Mouse (Mus musculus) intestine, postnatal 0 days (tissue): ENCODE measurements around the gene Smg6. TPM values are rescaled to one million over a fixed set of nuclear protein-coding genes. Genes with fewer than 3 reads are reported as not detected.

ENCODE experiments used
- ATAC-seq: fragments of 200-750 bp; cut with Nextera tagmentation; 2 replicates; pipeline ENCODE4 v1.8.0; 2017; ENCODE audit warnings: mild to moderate bottlenecking, moderate TSS enrichment, moderate library complexity
- H3K27ac ChIP-seq: fragments of 300-500 bp; sonication (generic); 2 replicates; pipeline ENCODE4 v1.5.1; 2014; ENCODE audit warnings: mild to moderate bottlenecking, low read depth, low read length, moderate library complexity
- H3K27me3 ChIP-seq: fragments of 300-500 bp; sonication (generic); replicated peaks from 2 replicates; pipeline ENCODE4 v1.6.1; 2014; ENCODE audit warnings: low read length, mixed read lengths; ENCODE audit not compliant: control insufficient read depth, insufficient read depth
- H3K36me3 ChIP-seq: fragments of 300-500 bp; sonication (generic); 2 replicates; pipeline ENCODE4 v1.6.1; 2014; ENCODE audit warnings: mild to moderate bottlenecking, moderate library complexity; ENCODE audit not compliant: control insufficient read depth, insufficient read depth
- H3K4me1 ChIP-seq: fragments of 300-500 bp; sonication (generic); replicated peaks from 2 replicates; pipeline ENCODE4 v1.6.1; 2014; ENCODE audit warnings: antibody characterized with exemption, low read length, mixed read lengths; ENCODE audit not compliant: control insufficient read depth, insufficient read depth
- H3K4me2 ChIP-seq: fragments of 300-500 bp; sonication (generic); replicated peaks from 2 replicates; pipeline ENCODE4 v1.6.1; 2014; ENCODE audit warnings: low read depth, mild to moderate bottlenecking, moderate library complexity
- H3K4me3 ChIP-seq: fragments of 300-500 bp; sonication (generic); 2 replicates; pipeline ENCODE4 v1.5.1; 2014; ENCODE audit warnings: low read depth, low read length
- H3K9ac ChIP-seq: fragments of 300-500 bp; sonication (generic); 2 replicates; pipeline ENCODE4 v1.6.1; 2014; ENCODE audit warnings: mild to moderate bottlenecking, low read depth, low read length
- H3K9me3 ChIP-seq: fragments of 300-500 bp; sonication (generic); 2 replicates; pipeline ENCODE4 v1.6.1; 2016; ENCODE audit warnings: mixed run types; ENCODE audit not compliant: control insufficient read depth
- CTCF ChIP-seq: sonication (generic); IDR thresholded peaks from 2 replicates; pipeline ENCODE4 v1.5.1; 2016; ENCODE audit warnings: low read depth, mild to moderate bottlenecking, control low read depth, antibody characterized with exemption, moderate library complexity
- WGBS: fragments of 180-500 bp; shearing (Covaris S2); extraction: QIAGEN DNeasy Blood & Tissue Kit; methylation state at CpG from one replicate; pipeline ENCODE4 v1.1.7; 2014; 5-methylcytosine and 5-hydroxymethylcytosine counted together
- polyA plus RNA-seq: library from polyadenylated mRNA; unstranded; fragments of >200 nt; fragmentation: Nextera tagmentation; extraction: Ambion mirVana; gene quantifications from 2 replicates; pipeline ENCODE4 v1.2.1, GENCODE M21; 2015

The Smg6 gene
- polyA plus RNA-seq, 1 experiment from 2014 or later: 6.5 TPM

DNA sequence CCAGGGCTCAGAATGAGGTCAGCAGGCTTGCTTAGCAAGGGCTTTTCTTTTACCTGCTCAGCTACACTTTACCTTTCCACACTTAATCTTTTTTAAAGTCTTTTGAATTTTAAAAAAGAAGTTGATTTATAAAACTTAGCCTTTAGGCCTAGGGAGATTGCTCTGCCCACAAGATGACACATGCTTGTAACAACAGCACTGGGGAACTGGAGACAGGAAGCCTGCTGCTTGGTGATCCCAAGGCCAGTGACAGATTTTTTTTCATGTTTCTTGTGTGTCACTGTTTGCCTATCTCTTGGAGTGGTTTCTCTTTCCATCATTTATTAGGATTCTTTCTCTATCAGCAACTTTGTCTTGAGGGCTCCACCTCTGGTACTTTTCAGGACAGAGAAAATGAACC is 183.3 kb downstream of the Smg6 start:
- Histone ChIP-seq H3K4me1 (no peaks in the 10 kb centered on the region), H3K27ac (no peak overlapping the region), H3K9ac (no peak overlapping the region), H3K9me3 (no peaks in the 10 kb centered on the region), H3K27me3 (no peaks in the 10 kb centered on the region), H3K36me3 (no peaks in the 10 kb centered on the region), H3K4me2 (no peak overlapping the region), H3K4me3 (no peak overlapping the region)
- ATAC-seq: no peak
- no peak for TF ChIP-seq CTCF

DNA sequence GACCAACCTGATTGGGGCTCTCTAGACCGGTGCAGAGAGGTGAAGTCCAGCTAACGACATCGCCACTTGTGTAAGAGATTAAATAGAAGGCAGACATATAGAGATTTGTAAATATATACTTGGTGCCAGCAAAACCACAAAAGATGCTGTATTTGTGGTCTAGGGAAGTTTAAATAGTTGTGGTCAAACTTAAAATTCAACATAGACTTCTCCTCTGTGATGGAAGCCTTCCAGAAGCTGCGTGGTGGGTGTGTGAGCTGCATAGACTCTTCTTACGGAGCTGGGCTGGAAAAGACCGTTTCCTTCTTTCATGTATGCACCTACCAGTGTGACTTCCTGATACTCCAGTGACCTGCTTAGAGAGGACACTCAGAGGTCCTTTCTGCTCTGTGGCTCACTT is 190.8 kb downstream of the Smg6 start:
- H3K9ac ChIP-seq: no peak overlapping the region
- no peaks in the 10 kb centered on the region for H3K4me1 ChIP-seq
- H3K9me3 ChIP-seq: no peaks in the 10 kb centered on the region
- no peak for TF ChIP-seq CTCF
- H3K4me2 ChIP-seq: no peak overlapping the region
- WGBS: 75% methylated on average over 6 of the region's 6 CpGs
- H3K4me3 ChIP-seq: no peak overlapping the region
- no peak for ATAC-seq
- H3K27ac ChIP-seq: no peak overlapping the region
- no peaks in the 10 kb centered on the region for H3K27me3 ChIP-seq
- no peaks in the 10 kb centered on the region for H3K36me3 ChIP-seq

DNA sequence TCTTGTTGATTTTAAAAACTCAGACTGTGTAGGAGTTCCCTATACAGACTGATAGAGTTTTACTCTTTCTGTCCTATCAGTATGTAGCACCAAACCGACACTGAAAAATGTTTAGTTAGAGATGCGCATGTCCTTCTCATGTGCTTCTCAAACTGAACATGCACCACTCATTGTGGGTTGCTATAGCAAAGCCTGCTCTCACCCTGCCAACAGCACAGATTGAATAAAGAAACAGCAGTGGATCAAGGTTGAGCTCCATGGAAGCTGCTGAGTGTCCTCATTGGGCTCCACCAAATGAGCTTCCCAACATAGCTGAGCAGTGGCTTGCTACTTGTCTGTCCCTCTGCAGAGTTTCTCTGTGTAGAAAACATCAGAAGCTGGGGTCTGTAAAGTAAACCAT is 192.5 kb downstream of the Smg6 start:
- 72% methylated on average over 2 of the region's 2 CpGs for WGBS
- no peaks in the 10 kb centered on the region for H3K9me3 ChIP-seq
- H3K36me3 ChIP-seq: no peaks in the 10 kb centered on the region
- H3K9ac ChIP-seq: no peak overlapping the region
- H3K27me3 ChIP-seq: no peaks in the 10 kb centered on the region
- no peak overlapping the region for H3K4me3 ChIP-seq
- H3K27ac ChIP-seq: no peak overlapping the region
- no peaks in the 10 kb centered on the region for H3K4me1 ChIP-seq
- no peak for TF ChIP-seq CTCF
- ATAC-seq: no peak
- no peak overlapping the region for H3K4me2 ChIP-seq

DNA sequence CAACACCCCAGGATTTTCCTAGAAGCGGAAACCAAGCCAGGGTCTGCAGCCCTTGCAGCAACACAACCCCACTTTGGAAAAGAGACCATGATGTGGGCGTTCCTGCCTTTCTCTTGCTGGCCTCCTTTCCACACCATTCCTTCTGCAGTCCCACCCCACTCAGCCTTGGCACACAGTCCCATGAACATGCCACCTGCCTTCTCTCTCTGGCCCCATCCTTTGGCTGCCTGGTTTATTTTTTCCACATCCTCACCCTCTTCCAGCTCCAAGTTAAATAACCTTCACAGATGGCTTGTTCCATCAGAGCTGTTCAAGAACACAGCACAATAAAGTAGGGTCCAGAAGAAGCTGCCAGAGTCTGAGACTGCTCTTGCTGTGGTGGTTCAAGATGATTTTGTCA is 193.7 kb downstream of the Smg6 start:
- 86% methylated on average over 2 of the region's 2 CpGs for WGBS
- no peak for TF ChIP-seq CTCF
- Histone ChIP-seq H3K27me3 (no peaks in the 10 kb centered on the region), H3K9me3 (no peaks in the 10 kb centered on the region), H3K36me3 (no peaks in the 10 kb centered on the region), H3K4me1 (no peaks in the 10 kb centered on the region), H3K9ac (no peak overlapping the region), H3K4me3 (no peak overlapping the region), H3K4me2 (no peak overlapping the region), H3K27ac (no peak overlapping the region)
- no peak for ATAC-seq

DNA sequence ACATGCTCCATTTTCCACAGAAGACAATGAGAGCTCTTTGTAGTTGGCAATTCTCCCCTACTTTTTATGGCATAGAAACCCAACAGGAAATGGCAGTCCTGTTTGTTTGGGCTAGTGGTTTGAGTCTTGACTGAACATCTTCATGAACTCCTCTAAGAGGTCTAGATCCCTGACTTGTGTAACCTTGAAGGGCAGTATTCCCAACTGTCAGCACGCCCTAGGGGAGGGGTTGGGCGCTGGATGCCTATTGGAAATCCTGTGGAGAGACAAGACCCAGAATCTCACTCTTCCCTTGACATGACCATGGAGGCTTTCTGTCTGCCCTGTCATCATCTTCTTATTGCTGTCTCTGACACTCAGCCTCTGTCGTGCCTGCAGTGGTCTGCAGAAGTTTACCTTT is 194.2 kb downstream of the Smg6 start:
- Histone ChIP-seq H3K4me3 (no peak overlapping the region), H3K9ac (no peak overlapping the region), H3K9me3 (no peaks in the 10 kb centered on the region), H3K4me2 (no peak overlapping the region), H3K27ac (no peak overlapping the region), H3K27me3 (no peaks in the 10 kb centered on the region), H3K4me1 (no peaks in the 10 kb centered on the region), H3K36me3 (no peaks in the 10 kb centered on the region)
- WGBS: 83% methylated on average over 3 of the region's 3 CpGs
- no peak for TF ChIP-seq CTCF
- ATAC-seq: no peak

DNA sequence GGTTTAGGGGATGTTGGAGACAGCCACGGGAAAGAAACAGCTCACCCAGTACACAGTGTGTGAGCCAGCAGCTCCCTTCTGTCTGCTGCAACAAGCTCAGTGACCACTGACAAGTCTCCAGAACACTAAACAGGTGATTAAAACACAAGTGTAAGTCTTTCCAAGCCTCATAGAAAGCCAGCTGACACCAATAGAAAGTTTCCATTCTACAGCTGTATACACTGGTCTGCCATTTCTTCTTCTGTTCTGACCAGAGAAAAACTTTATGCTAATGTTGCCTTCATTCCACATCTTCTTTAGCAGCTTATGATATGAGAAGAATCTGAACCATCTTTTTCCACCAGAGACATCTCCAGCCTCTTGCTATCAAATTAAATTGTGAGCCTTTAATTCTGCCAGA is 195.7 kb downstream of the Smg6 start:
- H3K27me3 ChIP-seq: no peaks in the 10 kb centered on the region
- no peak for TF ChIP-seq CTCF
- H3K9ac ChIP-seq: no peak overlapping the region
- no peaks in the 10 kb centered on the region for H3K4me1 ChIP-seq
- no peaks in the 10 kb centered on the region for H3K9me3 ChIP-seq
- H3K27ac ChIP-seq: no peak overlapping the region
- 56% methylated on average over 1 of the region's 1 CpGs for WGBS
- no peaks in the 10 kb centered on the region for H3K36me3 ChIP-seq
- H3K4me3 ChIP-seq: no peak overlapping the region
- no peak overlapping the region for H3K4me2 ChIP-seq
- no peak for ATAC-seq

DNA sequence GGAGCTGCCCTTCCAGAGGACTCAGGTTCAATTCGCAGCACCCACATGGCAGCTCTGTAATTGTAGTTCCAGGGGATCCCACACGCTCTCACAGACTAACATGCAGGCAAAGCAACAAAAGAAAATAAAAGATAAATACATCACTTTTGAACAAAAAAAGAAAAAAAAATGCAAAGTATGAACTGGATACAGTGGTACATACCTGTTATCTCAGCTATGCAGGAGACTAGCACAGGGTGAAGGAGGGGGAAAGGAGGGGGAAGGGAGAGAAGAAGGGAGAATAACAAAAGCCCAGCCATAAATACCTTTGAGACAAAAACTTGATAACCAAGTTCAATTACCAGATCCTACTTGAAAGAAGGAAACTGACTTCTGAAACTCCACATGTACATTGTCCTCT is 198.8 kb downstream of the Smg6 start:
- no peaks in the 10 kb centered on the region for H3K9me3 ChIP-seq
- peak; percentile 53 for ATAC-seq
- H3K27ac ChIP-seq: peak overlapping the region; percentile 57; the same call in 1 of the 2 replicates
- no peak for TF ChIP-seq CTCF
- no peaks in the 10 kb centered on the region for H3K36me3 ChIP-seq
- no peaks in the 10 kb centered on the region for H3K27me3 ChIP-seq
- WGBS: 86% methylated on average over 2 of the region's 2 CpGs
- H3K9ac ChIP-seq: no peak overlapping the region
- no peak overlapping the region for H3K4me3 ChIP-seq
- H3K4me2 ChIP-seq: no peak overlapping the region
- no peaks in the 10 kb centered on the region for H3K4me1 ChIP-seq
